Mouse (Mus musculus) embryonic facial prominence, embryonic 14.5 days (tissue): ENCODE measurements around the gene Ppp1r1c. TPM values are rescaled to one million over a fixed set of nuclear protein-coding genes. Genes with fewer than 3 reads are reported as not detected.

Experiments
- ATAC-seq: fragments of 200-750 bp; cut with Nextera tagmentation; 2 replicates; pipeline ENCODE4 v1.8.0; 2017; ENCODE audit warnings: low read depth, moderate number of reproducible peaks, moderate TSS enrichment
- DNase-seq: peaks from one replicate; pipeline ENCODE4 v3.0.0-alpha.2; 2015; ENCODE audit warnings: low spot score
- H3K27ac ChIP-seq: fragments of 300-500 bp; sonication (generic); replicated peaks from 2 replicates; pipeline ENCODE4 v1.5.1; 2014; ENCODE audit warnings: low read depth, mild to moderate bottlenecking, low read length, moderate library complexity
- H3K27me3 ChIP-seq: fragments of 300-500 bp; sonication (generic); replicated peaks from 2 replicates; pipeline ENCODE4 v1.6.1; 2014; ENCODE audit warnings: low read length; ENCODE audit not compliant: control insufficient read depth, insufficient read depth
- H3K36me3 ChIP-seq: fragments of 300-500 bp; sonication (generic); 2 replicates; pipeline ENCODE4 v1.6.1; 2014; ENCODE audit warnings: low read length, mixed read lengths; ENCODE audit not compliant: control insufficient read depth, insufficient read depth
- H3K4me1 ChIP-seq: fragments of 300-500 bp; sonication (generic); 2 replicates; pipeline ENCODE4 v1.6.1; 2014; ENCODE audit warnings: antibody characterized with exemption, low read length; ENCODE audit not compliant: control insufficient read depth, insufficient read depth
- H3K4me2 ChIP-seq: fragments of 300-500 bp; sonication (generic); 2 replicates; pipeline ENCODE4 v1.6.1; 2014; ENCODE audit warnings: low read depth, mild to moderate bottlenecking, low read length, moderate library complexity, mixed read lengths
- H3K4me3 ChIP-seq: fragments of 300-500 bp; sonication (generic); 2 replicates; pipeline ENCODE4 v1.5.1; 2014; ENCODE audit warnings: low read depth, mild to moderate bottlenecking, low read length
- H3K9ac ChIP-seq: fragments of 300-500 bp; sonication (generic); 2 replicates; pipeline ENCODE4 v1.6.1; 2014; ENCODE audit warnings: low read depth, mild to moderate bottlenecking, low read length, moderate library complexity, mixed read lengths
- H3K9me3 ChIP-seq: fragments of 300-500 bp; sonication (generic); 2 replicates; pipeline ENCODE4 v1.6.1; 2016; ENCODE audit warnings: low read length; ENCODE audit not compliant: control insufficient read depth
- WGBS: fragments of 180-500 bp; shearing (Covaris S2); extraction: QIAGEN DNeasy Blood & Tissue Kit; methylation state at CpG from one replicate; pipeline ENCODE4 v1.1.7; 2014; 5-methylcytosine and 5-hydroxymethylcytosine counted together
- polyA plus RNA-seq: library from polyadenylated mRNA; unstranded; fragments of >200 nt; fragmentation: Nextera tagmentation; extraction: Ambion mirVana; gene quantifications from 2 replicates; pipeline ENCODE4 v1.2.1, GENCODE M21; 2014

Gene Ppp1r1c
- polyA plus RNA-seq, 1 experiment from 2014 or later, result 11.5 TPM

DNA sequence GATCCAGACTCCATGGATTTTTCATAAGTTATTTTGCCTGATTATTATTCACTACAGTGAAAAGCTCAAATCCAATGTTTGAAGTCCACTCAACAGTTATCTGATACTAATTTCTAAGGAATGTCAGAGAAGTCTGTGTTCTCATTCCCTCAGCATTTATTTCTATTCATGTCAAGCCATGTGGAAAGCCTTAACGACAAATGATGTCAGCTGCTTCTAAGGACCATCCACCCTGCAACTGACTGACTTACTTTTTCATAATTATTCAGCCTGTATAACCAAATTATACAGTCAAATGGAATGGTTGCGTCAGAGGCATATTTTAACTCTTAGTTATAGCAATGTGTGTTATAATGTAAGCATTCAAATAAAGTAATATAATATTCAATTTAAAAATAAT, 8.3 kb downstream of the Ppp1r1c start:
- no peak overlapping the region for H3K4me2 ChIP-seq
- no peak overlapping the region for H3K4me3 ChIP-seq
- no peaks in the 10 kb centered on the region for H3K27me3 ChIP-seq
- DNase-seq (peak; percentile 68), ATAC-seq (peak; percentile 44; the same call in 1 of the 2 replicates)
- H3K9me3 ChIP-seq, result no peaks in the 10 kb centered on the region
- WGBS, result 43% methylated on average over 2 of the region's 2 CpGs
- peaks cover 13% of the 10 kb centered on the region; the same call in 1 of the 2 replicates for H3K4me1 ChIP-seq
- no peak overlapping the region for H3K27ac ChIP-seq
- no peak overlapping the region for H3K9ac ChIP-seq
- H3K36me3 ChIP-seq, result no peaks in the 10 kb centered on the region

DNA sequence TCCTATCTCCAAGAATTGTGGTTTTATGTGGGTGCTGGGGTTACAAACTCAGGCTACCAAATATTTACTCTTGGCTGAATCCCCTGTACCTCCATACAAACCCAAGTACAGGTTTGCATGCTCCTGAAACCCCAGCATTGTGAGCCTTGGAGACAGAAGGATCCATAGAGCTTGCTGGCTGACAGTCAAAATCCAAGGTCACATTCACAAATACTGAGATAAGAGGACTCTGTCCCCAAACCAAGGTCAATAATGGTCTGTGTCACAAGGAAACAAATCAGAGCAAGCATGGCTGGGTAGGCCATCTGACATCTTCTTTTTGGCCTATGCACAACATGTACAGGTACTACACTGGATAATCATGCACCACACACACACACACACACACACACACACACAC, 10.3 kb downstream of the Ppp1r1c start:
- Histone ChIP-seq H3K9ac (no peak overlapping the region), H3K27me3 (no peaks in the 10 kb centered on the region), H3K36me3 (no peaks in the 10 kb centered on the region), H3K9me3 (no peaks in the 10 kb centered on the region), H3K27ac (no peak overlapping the region), H3K4me2 (no peak overlapping the region), H3K4me3 (no peak overlapping the region), H3K4me1 (peaks cover 13% of the 10 kb centered on the region; the same call in 1 of the 2 replicates)
- ATAC-seq (no peak), DNase-seq (no peak)

DNA sequence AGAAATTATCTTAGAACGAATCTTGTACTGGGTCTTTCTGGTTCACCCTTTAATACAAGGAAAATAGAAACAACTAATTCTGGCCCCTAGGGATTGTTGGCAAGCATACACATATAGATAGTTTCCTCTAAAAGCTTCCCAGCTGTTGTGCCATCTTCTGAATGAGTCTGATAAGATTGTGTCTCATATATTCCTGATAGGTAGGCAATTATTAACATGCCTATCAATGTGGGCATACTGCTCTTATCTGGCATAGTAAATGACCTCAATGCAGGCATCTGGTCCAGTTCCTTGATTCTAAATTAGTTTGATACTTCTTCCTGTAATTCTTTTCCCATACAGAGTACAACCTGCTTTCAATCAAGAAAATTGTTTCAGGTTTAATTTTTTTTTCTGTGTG, 14.8 kb downstream of the Ppp1r1c start:
- WGBS, result 53% methylated on average over 1 of the region's 1 CpGs
- Histone ChIP-seq H3K36me3 (no peaks in the 10 kb centered on the region), H3K9ac (no peak overlapping the region), H3K4me3 (no peak overlapping the region), H3K27me3 (no peaks in the 10 kb centered on the region), H3K9me3 (no peaks in the 10 kb centered on the region), H3K4me1 (no peaks in the 10 kb centered on the region), H3K4me2 (no peak overlapping the region), H3K27ac (no peak overlapping the region)
- no peak for DNase-seq
- no peak for ATAC-seq

DNA sequence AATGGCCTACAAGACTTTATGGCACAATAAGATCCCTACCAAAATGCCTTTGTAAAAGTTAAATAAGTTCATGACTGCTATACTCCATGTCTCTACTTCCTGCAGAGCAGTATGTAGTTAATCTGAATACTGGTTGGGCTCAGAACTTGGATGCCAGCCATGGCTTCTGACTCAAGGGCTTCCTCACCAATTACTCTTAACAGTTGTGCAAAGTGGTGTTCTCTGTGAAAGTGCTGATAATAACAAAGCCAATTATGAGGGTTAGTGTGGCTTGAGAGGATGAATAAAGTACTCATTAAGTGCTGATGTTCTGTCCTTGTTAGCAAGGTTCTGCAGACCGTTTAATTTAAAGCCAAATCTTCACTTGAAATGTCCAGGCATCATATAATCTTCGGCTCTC, 31.4 kb downstream of the Ppp1r1c start:
- H3K9me3 ChIP-seq, result peaks cover 10% of the 10 kb centered on the region; the same call in 1 of the 2 replicates
- no peak overlapping the region for H3K27ac ChIP-seq
- no peaks in the 10 kb centered on the region for H3K36me3 ChIP-seq
- no peaks in the 10 kb centered on the region for H3K27me3 ChIP-seq
- peak; percentile 75 for DNase-seq
- ATAC-seq, result no peak
- WGBS, result 91% methylated on average over 2 of the region's 2 CpGs
- H3K4me1 ChIP-seq, result no peaks in the 10 kb centered on the region
- no peak overlapping the region for H3K4me2 ChIP-seq
- no peak overlapping the region for H3K4me3 ChIP-seq
- H3K9ac ChIP-seq, result no peak overlapping the region

DNA sequence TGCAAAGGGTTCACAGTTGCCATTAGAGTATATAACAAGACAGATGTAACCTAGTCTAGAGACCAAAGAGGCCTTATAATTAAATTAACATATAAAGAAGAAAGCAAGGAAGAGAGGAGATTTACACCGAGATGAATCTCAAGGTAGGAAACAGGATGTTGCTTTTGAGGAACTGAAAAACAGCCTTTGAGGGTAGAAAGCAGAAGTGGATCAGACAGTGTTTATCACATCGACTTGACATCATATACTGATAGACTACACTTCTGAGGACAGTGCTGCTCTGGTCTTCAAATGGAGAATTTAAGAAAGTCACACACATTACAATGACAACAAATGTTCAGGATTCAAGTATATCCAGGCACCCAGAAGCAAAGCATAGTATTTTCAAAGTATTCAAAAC, 34.4 kb downstream of the Ppp1r1c start:
- H3K4me3 ChIP-seq, result no peak overlapping the region
- DNase-seq (no peak), ATAC-seq (no peak)
- no peaks in the 10 kb centered on the region for H3K4me1 ChIP-seq
- H3K4me2 ChIP-seq, result no peak overlapping the region
- H3K9me3 ChIP-seq, result peaks cover 10% of the 10 kb centered on the region; the same call in 1 of the 2 replicates
- WGBS, result 83% methylated on average over 2 of the region's 2 CpGs
- no peak overlapping the region for H3K27ac ChIP-seq
- H3K9ac ChIP-seq, result no peak overlapping the region
- no peaks in the 10 kb centered on the region for H3K27me3 ChIP-seq
- H3K36me3 ChIP-seq, result no peaks in the 10 kb centered on the region

DNA sequence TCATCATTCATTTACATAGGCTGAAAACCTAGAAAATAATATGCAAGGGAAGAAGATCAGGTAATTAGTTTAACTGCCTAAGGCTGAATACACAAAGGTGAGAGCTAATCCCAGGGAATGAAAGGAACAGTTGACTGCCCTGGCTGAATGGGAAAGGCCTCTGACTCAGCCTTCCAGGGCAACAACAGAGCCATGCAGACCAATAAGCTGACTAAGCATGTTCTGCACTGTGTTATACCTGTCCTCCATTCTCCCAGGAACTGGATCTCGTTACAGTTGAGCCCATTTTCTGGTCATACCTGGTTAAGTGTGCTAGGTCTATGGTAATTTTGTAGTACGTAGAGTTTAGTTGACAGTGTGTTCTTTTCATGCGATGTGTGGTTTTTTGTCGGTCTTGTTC, 36.6 kb downstream of the Ppp1r1c start:
- H3K4me3 ChIP-seq, result no peak overlapping the region
- no peaks in the 10 kb centered on the region for H3K27me3 ChIP-seq
- no peak overlapping the region for H3K27ac ChIP-seq
- DNase-seq, result no peak
- no peaks in the 10 kb centered on the region for H3K4me1 ChIP-seq
- H3K4me2 ChIP-seq, result no peak overlapping the region
- WGBS, result 97% methylated on average over 4 of the region's 4 CpGs
- ATAC-seq, result no peak
- no peaks in the 10 kb centered on the region for H3K36me3 ChIP-seq
- H3K9me3 ChIP-seq, result no peaks in the 10 kb centered on the region
- H3K9ac ChIP-seq, result no peak overlapping the region

DNA sequence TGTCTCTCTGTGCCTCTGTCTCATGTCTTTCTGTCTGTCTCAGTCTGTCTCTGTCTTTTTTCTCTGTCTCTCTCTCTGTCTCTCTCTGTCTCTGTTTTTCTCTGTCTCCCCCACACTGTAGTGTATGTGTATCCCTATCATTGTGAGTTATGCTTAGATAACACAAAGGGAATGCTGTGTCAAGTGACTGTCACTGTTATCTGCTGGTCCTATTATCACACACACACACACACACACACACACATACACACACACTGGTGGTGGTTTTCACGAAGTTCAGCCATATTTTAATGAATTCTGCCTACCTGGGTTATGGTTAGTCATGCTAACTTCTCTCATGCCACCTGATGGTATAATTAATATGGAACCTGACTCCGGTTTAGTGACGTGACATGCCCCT, 44.1 kb downstream of the Ppp1r1c start:
- no peak overlapping the region for H3K4me3 ChIP-seq
- no peak overlapping the region for H3K4me2 ChIP-seq
- no peaks in the 10 kb centered on the region for H3K36me3 ChIP-seq
- H3K9ac ChIP-seq, result no peak overlapping the region
- no peaks in the 10 kb centered on the region for H3K9me3 ChIP-seq
- DNase-seq (no peak), ATAC-seq (no peak)
- WGBS, result 68% methylated on average over 3 of the region's 3 CpGs
- no peaks in the 10 kb centered on the region for H3K27me3 ChIP-seq
- H3K4me1 ChIP-seq, result no peaks in the 10 kb centered on the region; the same call in 1 of the 2 replicates
- no peak overlapping the region for H3K27ac ChIP-seq

DNA sequence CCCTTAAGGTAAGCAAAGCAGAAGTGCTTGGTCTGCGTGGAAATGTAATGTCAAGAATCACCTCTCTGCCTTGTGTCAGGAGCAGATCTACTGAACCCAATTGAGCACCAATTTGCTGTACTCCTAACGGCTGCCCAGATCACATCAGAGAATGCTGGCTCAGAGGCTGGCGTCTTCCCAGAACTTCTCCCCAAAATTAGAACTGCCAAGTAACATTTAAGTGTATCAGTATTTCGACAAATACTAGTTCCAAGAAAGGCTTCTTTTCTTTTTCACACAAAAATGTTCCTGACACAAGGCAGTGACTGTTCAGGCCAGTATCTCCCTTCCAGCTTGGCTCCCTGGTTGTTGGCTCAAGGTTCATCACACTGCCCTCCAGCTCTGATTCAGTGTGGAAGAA, 52.4 kb downstream of the Ppp1r1c start:
- no peaks in the 10 kb centered on the region for H3K27me3 ChIP-seq
- WGBS, result 58% methylated on average over 4 of the region's 4 CpGs
- no peak overlapping the region for H3K9ac ChIP-seq
- ATAC-seq, result no peak
- H3K27ac ChIP-seq, result no peak overlapping the region; the same call in 1 of the 2 replicates
- no peak overlapping the region for H3K4me3 ChIP-seq
- H3K36me3 ChIP-seq, result no peaks in the 10 kb centered on the region
- no peak overlapping the region for H3K4me2 ChIP-seq
- H3K9me3 ChIP-seq, result no peaks in the 10 kb centered on the region
- H3K4me1 ChIP-seq, result peaks cover 10% of the 10 kb centered on the region
- DNase-seq, result peak; percentile 30

DNA sequence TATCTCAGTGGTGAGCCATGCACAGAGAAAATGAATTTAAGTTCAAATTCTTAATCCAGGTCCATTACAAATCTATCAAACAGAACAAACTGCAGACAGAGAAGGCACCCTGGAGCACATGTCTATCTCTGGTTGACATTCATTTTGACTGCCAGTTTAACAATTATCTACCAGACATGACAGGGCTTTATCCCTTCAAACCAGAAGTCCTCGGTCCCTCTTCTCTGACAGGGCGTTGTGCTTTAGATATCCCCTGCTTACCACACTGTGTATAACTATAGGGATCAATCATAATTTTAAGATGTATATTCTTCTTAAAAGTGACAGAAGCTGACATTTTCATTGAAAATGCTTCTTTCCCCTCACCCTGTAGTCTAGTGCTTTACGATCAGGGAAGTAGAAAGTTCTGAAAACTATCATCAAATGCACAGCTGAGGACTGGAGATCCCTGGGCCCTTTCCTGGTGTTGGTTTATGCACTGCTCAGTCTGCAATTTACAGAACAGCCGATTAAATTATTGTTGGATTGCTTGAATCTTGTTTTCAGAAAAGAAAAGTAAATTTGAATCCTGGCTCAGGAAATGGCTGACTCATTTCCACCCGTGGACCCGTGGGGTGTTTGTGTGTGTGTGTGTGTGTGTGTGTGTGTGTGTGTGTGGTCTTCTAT, 55.3 kb downstream of the Ppp1r1c start:
- no peak overlapping the region for H3K4me2 ChIP-seq
- H3K27me3 ChIP-seq, result no peaks in the 10 kb centered on the region
- 54% methylated on average over 6 of the region's 6 CpGs for WGBS
- ATAC-seq (no peak), DNase-seq (no peak)
- peaks cover 10% of the 10 kb centered on the region for H3K4me1 ChIP-seq
- no peak overlapping the region for H3K27ac ChIP-seq
- no peak overlapping the region for H3K9ac ChIP-seq
- no peaks in the 10 kb centered on the region for H3K9me3 ChIP-seq
- no peaks in the 10 kb centered on the region for H3K36me3 ChIP-seq
- H3K4me3 ChIP-seq, result no peak overlapping the region
